Comparison of ENCODE assay signal across 8 mouse cellular contexts in the genomic region with DNA sequence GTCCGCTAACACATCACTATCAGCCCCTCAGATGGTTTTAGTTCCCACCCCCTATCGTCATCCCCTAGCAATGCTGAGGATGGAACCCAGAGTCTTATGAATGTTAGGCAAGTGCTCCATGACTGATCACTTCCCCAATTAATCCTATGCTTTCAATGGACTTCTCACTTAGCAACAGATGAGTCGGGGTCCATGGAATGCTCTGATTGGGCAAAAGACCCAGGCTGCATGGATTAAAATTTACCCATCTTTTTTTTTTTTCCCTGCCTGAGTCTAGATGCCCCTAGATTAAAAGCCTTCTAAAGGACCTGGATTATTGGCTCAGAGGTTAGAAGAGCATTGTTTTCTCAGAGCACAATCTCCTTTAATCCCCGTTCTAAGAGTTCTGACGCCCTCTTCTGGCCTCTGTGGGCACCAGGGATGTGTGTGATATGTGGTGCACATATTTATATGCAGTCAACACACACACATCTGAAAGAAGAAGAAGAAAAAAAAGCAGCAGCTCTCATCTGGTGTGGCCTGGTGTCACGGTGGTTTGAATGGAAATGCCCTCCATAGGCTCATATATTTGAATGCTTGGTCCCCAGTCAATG. TPM values are rescaled to one million over a fixed set of nuclear protein-coding genes. Genes with fewer than 3 reads are reported as not detected.
DNase-seq lines count a peak whose midpoint lies in the region; ATAC-seq lines count a peak whose summit lies in the region.

No protein-coding gene starts in this region.

- H3K27ac ChIP-seq in hindbrain, embryonic 14.5 days: no peak overlapping the region
- no peak overlapping the region for H3K27ac ChIP-seq in hindbrain, embryonic 16.5 days (ENCODE audit: low read depth, low read length)
- H3K27ac ChIP-seq in intestine, embryonic 16.5 days (ENCODE audit: low read length): no peak overlapping the region

- no peak overlapping the region for H3K9ac ChIP-seq in hindbrain, embryonic 14.5 days
- H3K9ac ChIP-seq in hindbrain, embryonic 16.5 days (ENCODE audit: low read depth, low read length): no peak overlapping the region
- H3K9ac ChIP-seq in intestine, embryonic 16.5 days (ENCODE audit: low read depth, low read length): no peak overlapping the region

- H3K4me3 ChIP-seq in hindbrain, embryonic 14.5 days (replicated peaks; ENCODE audit: low read length): no peak overlapping the region
- no peak overlapping the region for H3K4me3 ChIP-seq in hindbrain, embryonic 16.5 days (ENCODE audit: low read length)
- no peak overlapping the region for H3K4me3 ChIP-seq in intestine, embryonic 16.5 days (ENCODE audit: low read length)

- no peaks in the 10 kb centered on the region for H3K36me3 ChIP-seq in hindbrain, embryonic 14.5 days (replicated peaks; ENCODE audit: control insufficient read depth, insufficient read depth)
- no peaks in the 10 kb centered on the region for H3K36me3 ChIP-seq in hindbrain, embryonic 16.5 days (ENCODE audit: control insufficient read depth, insufficient read depth, low read length)
- no peaks in the 10 kb centered on the region for H3K36me3 ChIP-seq in intestine, embryonic 16.5 days (ENCODE audit: control insufficient read depth, insufficient read depth, low read length)

- H3K9me3 ChIP-seq in hindbrain, embryonic 14.5 days (ENCODE audit: control insufficient read depth, low read length): no peaks in the 10 kb centered on the region
- peaks cover 2% of the 10 kb centered on the region; the same call in 1 of the 2 replicates for H3K9me3 ChIP-seq in hindbrain, embryonic 16.5 days (ENCODE audit: control insufficient read depth, low read length)
- H3K9me3 ChIP-seq in intestine, embryonic 16.5 days (ENCODE audit: control insufficient read depth, low read length): no peaks in the 10 kb centered on the region

- no peaks in the 10 kb centered on the region for H3K4me1 ChIP-seq in hindbrain, embryonic 14.5 days (replicated peaks; ENCODE audit: control insufficient read depth, insufficient read depth, low read length)
- H3K4me1 ChIP-seq in hindbrain, embryonic 16.5 days (ENCODE audit: control insufficient read depth, insufficient read depth, low read depth, low read length): no peaks in the 10 kb centered on the region; the same call in 1 of the 2 replicates
- H3K4me1 ChIP-seq in intestine, embryonic 16.5 days (ENCODE audit: control insufficient read depth, insufficient read depth, low read length): peaks cover 5% of the 10 kb centered on the region; the same call in 1 of the 2 replicates

- no peak overlapping the region for H3K4me2 ChIP-seq in hindbrain, embryonic 14.5 days (replicated peaks)
- no peak overlapping the region for H3K4me2 ChIP-seq in hindbrain, embryonic 16.5 days (ENCODE audit: low read length)
- no peak overlapping the region for H3K4me2 ChIP-seq in intestine, embryonic 16.5 days (ENCODE audit: low read depth, low read length)

- H3K27me3 ChIP-seq in hindbrain, embryonic 14.5 days (ENCODE audit: control insufficient read depth, insufficient read depth, low read length): no peaks in the 10 kb centered on the region
- H3K27me3 ChIP-seq in hindbrain, embryonic 16.5 days (replicated peaks; ENCODE audit: control insufficient read depth, insufficient read depth, low read length): no peaks in the 10 kb centered on the region
- H3K27me3 ChIP-seq in intestine, embryonic 16.5 days (replicated peaks; ENCODE audit: control insufficient read depth, insufficient read depth, low read length): no peaks in the 10 kb centered on the region

- 63% methylated on average over 6 of the region's 6 CpGs for WGBS in hindbrain, embryonic 14.5 days
- WGBS in hindbrain, embryonic 16.5 days: 62% methylated on average over 6 of the region's 6 CpGs
- 61% methylated on average over 6 of the region's 6 CpGs for WGBS in intestine, embryonic 16.5 days

- ATAC-seq in hindbrain, embryonic 14.5 days (ENCODE audit: low FRiP score): no peak
- no peak for ATAC-seq in hindbrain, embryonic 16.5 days
- ATAC-seq in intestine, embryonic 16.5 days: no peak

- peak; percentile 67 for DNase-seq in hindbrain, embryonic 14.5 days (ENCODE audit: low spot score)
- DNase-seq in 416B (ENCODE audit: low read depth) (peak; percentile 80), ES-CJ7 (ENCODE audit: low read depth, low spot score) (peak; percentile 45)
- peak; percentile 68 to 70 for DNase-seq in kidney, postnatal 4 days
- DNase-seq in urinary bladder, postnatal 4 days (ENCODE audit: low spot score in 2 of 2): no peak
- DNase-seq in cerebellum, postnatal 4 days (ENCODE audit: low spot score in 2 of 2): no peak

RNA-seq across cellular contexts. Expression of a gene that starts 46.2 kb away (rescaled TPM):
- polyA plus RNA-seq in hindbrain, embryonic 14.5 days (2014; fragmentation: Nextera tagmentation; extraction: Ambion mirVana): 225 TPM in 2 replicates
- 207 and 222 TPM in 2 replicates for polyA plus RNA-seq in hindbrain, embryonic 16.5 days (2015; fragmentation: Nextera tagmentation; extraction: Ambion mirVana)
- 218 and 226 TPM in 2 replicates for polyA plus RNA-seq in intestine, embryonic 16.5 days (2015; fragmentation: Nextera tagmentation; extraction: Ambion mirVana)

RNA-seq across cellular contexts. Expression of a gene that starts 46.3 kb away (rescaled TPM):
- 17.4 and 17.7 TPM in 2 replicates for polyA plus RNA-seq in hindbrain, embryonic 14.5 days (2014; fragmentation: Nextera tagmentation; extraction: Ambion mirVana)
- 12.0 and 15.0 TPM in 2 replicates for polyA plus RNA-seq in hindbrain, embryonic 16.5 days (2015; fragmentation: Nextera tagmentation; extraction: Ambion mirVana)
- 21.2 and 27.6 TPM in 2 replicates for polyA plus RNA-seq in intestine, embryonic 16.5 days (2015; fragmentation: Nextera tagmentation; extraction: Ambion mirVana)

RNA-seq across cellular contexts. Expression of a gene that starts 47.7 kb away (rescaled TPM):
- polyA plus RNA-seq in hindbrain, embryonic 14.5 days (2014; fragmentation: Nextera tagmentation; extraction: Ambion mirVana): 0.39 and 0.56 TPM in 2 replicates
- 1.1 TPM in 2 replicates for polyA plus RNA-seq in hindbrain, embryonic 16.5 days (2015; fragmentation: Nextera tagmentation; extraction: Ambion mirVana)
- 1.3 and 1.5 TPM in 2 replicates for polyA plus RNA-seq in intestine, embryonic 16.5 days (2015; fragmentation: Nextera tagmentation; extraction: Ambion mirVana)

Comparison
In these comparisons a context has a peak if more than half of its experiments do, and no peak if none do; other contexts are left out.
1. DNase-seq: peak in hindbrain, embryonic 14.5 days (single experiment), 416B (single experiment), ES-CJ7 (single experiment) and kidney, postnatal 4 days (2 of 2); none in urinary bladder, postnatal 4 days (0 of 2) and cerebellum, postnatal 4 days (0 of 2).